8 mouse cellular contexts compared by ENCODE assay signal in genomic region chr13:52530008-52530945, GRCm38 (mm10). TPM values are rescaled to one million over a fixed set of nuclear protein-coding genes. Genes with fewer than 3 reads are reported as not detected.
DNase-seq lines count a peak whose midpoint lies in the region; ATAC-seq and TF ChIP-seq lines count a peak whose summit lies in the region.

No protein-coding gene starts in this region.

- H3K79me2 ChIP-seq in C2C12 (ENCODE audit: control insufficient read depth, insufficient read depth) = no peaks in the 10 kb centered on the region

- DNase-seq in forebrain, embryonic 14.5 days (ENCODE audit: low spot score) = peak; percentile 93
- peak; percentile 75 to 78 for DNase-seq in heart, postnatal 14 days
- peak; percentile 86 for DNase-seq in layer of hippocampus, adult 11-12 months (ENCODE audit: low spot score)
- peak; percentile 92 for DNase-seq in telencephalon, adult 2 months (ENCODE audit: low read depth, low spot score)

- WGBS in forebrain, embryonic 14.5 days = 2% methylated on average over 45 of the region's 50 CpGs
- WGBS in liver, embryonic 16.5 days (ENCODE audit: insufficient replicate concordance) = 4% methylated on average over 50 of the region's 50 CpGs
- 3% methylated on average over 50 of the region's 50 CpGs for WGBS in neural tube, embryonic 13.5 days

- no peaks in the 10 kb centered on the region for H3K79me3 ChIP-seq in C2C12 (ENCODE audit: low read depth)

- ATAC-seq in forebrain, embryonic 14.5 days = peak; percentile 97
- peak; percentile 65 for ATAC-seq in liver, embryonic 16.5 days (ENCODE audit: low read depth)
- peak; percentile 99 for ATAC-seq in neural tube, embryonic 13.5 days (ENCODE audit: low read depth)

- no peaks in the 10 kb centered on the region for H3K27me3 ChIP-seq in C2C12 (ENCODE audit: control insufficient read depth, insufficient read depth, insufficient read length)
- H3K27me3 ChIP-seq in forebrain, embryonic 14.5 days (replicated peaks; ENCODE audit: control insufficient read depth, insufficient read depth, low read length) = peaks cover 4% of the 10 kb centered on the region; the same call in 1 of the 2 replicates
- H3K27me3 ChIP-seq in liver, embryonic 16.5 days (ENCODE audit: control insufficient read depth, insufficient read depth, low read depth, low read length) = peaks cover 8% of the 10 kb centered on the region
- H3K27me3 ChIP-seq in neural tube, embryonic 13.5 days = peaks cover 23% of the 10 kb centered on the region

- no peak overlapping the region for H3K4me3 ChIP-seq in C2C12 (ENCODE audit: insufficient read depth, poor library complexity, severe bottlenecking)
- H3K4me3 ChIP-seq in brown adipose tissue, adult 24 weeks (ENCODE audit: insufficient read depth, low read depth, low read length) = peak overlapping the region; percentile 36
- H3K4me3 ChIP-seq in forebrain, embryonic 14.5 days (ENCODE audit: low read depth, low read length) = peak overlapping the region; percentile 51
- peak overlapping the region; percentile 23 for H3K4me3 ChIP-seq in liver, embryonic 16.5 days (ENCODE audit: low read depth, low read length)
- peak overlapping the region; percentile 48 for H3K4me3 ChIP-seq in neural tube, embryonic 13.5 days

- H3K4me1 ChIP-seq in brown adipose tissue, adult 24 weeks (ENCODE audit: control insufficient read depth, insufficient read depth, insufficient read length, low read length) = no peaks in the 10 kb centered on the region
- H3K4me1 ChIP-seq in forebrain, embryonic 14.5 days (ENCODE audit: control insufficient read depth, insufficient read depth, low read length) = no peaks in the 10 kb centered on the region
- H3K4me1 ChIP-seq in liver, embryonic 16.5 days (ENCODE audit: control insufficient read depth, low read depth, low read length) = no peaks in the 10 kb centered on the region
- H3K4me1 ChIP-seq in neural tube, embryonic 13.5 days (replicated peaks) = peaks cover 18% of the 10 kb centered on the region

- no peaks in the 10 kb centered on the region for H3K9me3 ChIP-seq in forebrain, embryonic 14.5 days (replicated peaks; ENCODE audit: control insufficient read depth, low read length)
- H3K9me3 ChIP-seq in liver, embryonic 16.5 days (replicated peaks; ENCODE audit: control insufficient read depth, low read length) = no peaks in the 10 kb centered on the region
- no peaks in the 10 kb centered on the region for H3K9me3 ChIP-seq in neural tube, embryonic 13.5 days

- H3ac ChIP-seq in C2C12 (ENCODE audit: control insufficient read depth, insufficient read length, low read depth) = no peak overlapping the region

- intact Hi-C loops in heart, postnatal 14 days (cut with DNase I) = loop anchor here (1.0 kb wide), 2 partner anchors 255 to 276 kb away; no protein-coding TSS in a partner anchor

- peak overlapping the region; percentile 88 for H3K4me2 ChIP-seq in forebrain, embryonic 14.5 days (ENCODE audit: low read length)
- H3K4me2 ChIP-seq in liver, embryonic 16.5 days (ENCODE audit: low read depth, low read length) = peak overlapping the region; percentile 47
- peak overlapping the region; percentile 75 for H3K4me2 ChIP-seq in neural tube, embryonic 13.5 days

- no peaks in the 10 kb centered on the region for H3K36me3 ChIP-seq in C2C12 (ENCODE audit: control insufficient read depth, insufficient read depth)
- no peaks in the 10 kb centered on the region for H3K36me3 ChIP-seq in forebrain, embryonic 14.5 days (ENCODE audit: control insufficient read depth, insufficient read depth, low read length)
- H3K36me3 ChIP-seq in liver, embryonic 16.5 days (ENCODE audit: control insufficient read depth, insufficient read depth) = no peaks in the 10 kb centered on the region
- no peaks in the 10 kb centered on the region for H3K36me3 ChIP-seq in neural tube, embryonic 13.5 days

- H3K27ac ChIP-seq in brown adipose tissue, adult 24 weeks (replicated peaks; ENCODE audit: low read depth, low read length) = no peak overlapping the region
- peak overlapping the region; percentile 61 for H3K27ac ChIP-seq in forebrain, embryonic 14.5 days (ENCODE audit: low read depth, low read length)
- no peak overlapping the region for H3K27ac ChIP-seq in liver, embryonic 16.5 days (ENCODE audit: low read length)
- H3K27ac ChIP-seq in neural tube, embryonic 13.5 days (replicated peaks) = peak overlapping the region; percentile 78

- H3K9ac ChIP-seq in forebrain, embryonic 14.5 days (ENCODE audit: low read length) = peak overlapping the region; percentile 70
- H3K9ac ChIP-seq in liver, embryonic 16.5 days (ENCODE audit: low read depth, low read length) = no peak overlapping the region
- peak overlapping the region; percentile 72 for H3K9ac ChIP-seq in neural tube, embryonic 13.5 days

- no peak for TF ChIP-seq CTCF in C2C12 (IDR thresholded peaks at IDR 0.05; ENCODE audit: control insufficient read depth, insufficient read depth, insufficient read length)

TF ChIP-seq in C2C12, 6 proteins besides CTCF, POLR2A, EP300 and RAD21:
- peak; percentile 17 for TF ChIP-seq MAX (IDR thresholded peaks at IDR 0.05)
- no peak for TF ChIP-seq MYOD1 (IDR thresholded peaks at IDR 0.05; ENCODE audit: control insufficient read depth, insufficient read length, low read depth)

RNA-seq across cellular contexts. Expression of gene Diras2, which starts 0.8 kb away (rescaled TPM):
- 0.15 TPM for polyA plus RNA-seq in C2C12 (2012; fragmentation: generic; extraction: Trizol)
- 0.28 TPM in 1 of 2 replicates, not detected in the other for polyA plus RNA-seq in brown adipose tissue, adult 24 weeks (2012; ENCODE audit: insufficient read depth, insufficient read length, missing spikeins)
- 1.5 and 2.2 TPM in 2 replicates for polyA plus RNA-seq in forebrain, embryonic 14.5 days (2014; fragmentation: Nextera tagmentation; extraction: Ambion mirVana)
- under 1 TPM; 0.33 to 0.54 TPM for total RNA-seq in heart, postnatal 14 days (2021)
- 0.07 and 0.11 TPM in 2 replicates for polyA plus RNA-seq in liver, embryonic 16.5 days (2015; fragmentation: Nextera tagmentation; extraction: Ambion mirVana)
- 2.6 and 2.7 TPM in 2 replicates for polyA plus RNA-seq in neural tube, embryonic 13.5 days (2015; fragmentation: Nextera tagmentation; extraction: Ambion mirVana)

RNA-seq across cellular contexts. Expression of gene Syk, which starts 52.7 kb away (rescaled TPM):
- polyA plus RNA-seq in C2C12 (2012; fragmentation: generic; extraction: Trizol) = 0.50 TPM
- polyA plus RNA-seq in brown adipose tissue, adult 24 weeks (2012; ENCODE audit: insufficient read depth, insufficient read length, missing spikeins) = 2.7 and 3.8 TPM in 2 replicates
- 1.0 and 1.1 TPM in 2 replicates for polyA plus RNA-seq in forebrain, embryonic 14.5 days (2014; fragmentation: Nextera tagmentation; extraction: Ambion mirVana)
- total RNA-seq in heart, postnatal 14 days (2021) = 10 to 100 TPM; 19.1 to 20.8 TPM
- 5.3 and 5.9 TPM in 2 replicates for polyA plus RNA-seq in liver, embryonic 16.5 days (2015; fragmentation: Nextera tagmentation; extraction: Ambion mirVana)
- polyA plus RNA-seq in neural tube, embryonic 13.5 days (2015; fragmentation: Nextera tagmentation; extraction: Ambion mirVana) = 1.5 and 1.7 TPM in 2 replicates

Comparison
In these comparisons a context has a peak if more than half of its experiments do, and no peak if none do; other contexts are left out.
1. H3K27ac ChIP-seq: peak in forebrain, embryonic 14.5 days (single experiment) and neural tube, embryonic 13.5 days (single experiment); none in brown adipose tissue, adult 24 weeks (single experiment) and liver, embryonic 16.5 days (single experiment).
2. Peak in every context shown above with its lines, with median percentiles within 50 percentile points of each other: ATAC-seq, DNase-seq and H3K4me2 ChIP-seq.